Mouse (Mus musculus) frontal cortex, adult 2 months (tissue): ENCODE measurements around the gene Bex1. TPM values are rescaled to one million over a fixed set of nuclear protein-coding genes. Genes with fewer than 3 reads are reported as not detected.

Source experiments
- DNase-seq, 2 experiments: peaks; one replicate each; pipeline ENCODE4 v3.0.0; 2022; ENCODE audit warnings: low spot score in 1 of 2; ENCODE audit errors: extremely low spot score in 1 of 2
- polyA plus RNA-seq: library from polyadenylated mRNA; depleted of rRNA; stranded (reverse); fragments of >200 nt; gene quantifications from 2 replicates; pipeline ENCODE4 v1.2.3, GENCODE M21; 2012; rRNA removed

Gene Bex1
- polyA plus RNA-seq, 1 experiment = 148 TPM

- no peak for DNase-seq
Observed at GRCm38 (mm10) chrX:136172786-136173185, 42.5 kb downstream of the Bex1 start.

- DNase-seq = peak; percentile 66 to 75
Observed at GRCm38 (mm10) chrX:136172118-136172551, 43.2 kb downstream of the Bex1 start, which contains the start of gene Tceal8. TSS of gene Tceal8 (minus strand) at chrX:136172342.

GRCm38 (mm10) chrX:136171189-136172117 is 43.9 kb downstream of the Bex1 start:
- DNase-seq = peak; percentile 22 to 63

GRCm38 (mm10) chrX:136170625-136171024 is 44.7 kb downstream of the Bex1 start:
- DNase-seq = no peak

Other genes with a start within 250 kb of the Bex1 start
- gene Arxes2, start 221.7 kb downstream of the Bex1 start, polyA plus RNA-seq = 84.8 and 88.5 TPM in 2 replicates
- 23.9 and 25.2 TPM in 2 replicates for gene Arxes1, start 182.1 kb downstream of the Bex1 start, polyA plus RNA-seq
- gene Bex2, start 147.3 kb downstream of the Bex1 start, polyA plus RNA-seq = 425 and 460 TPM in 2 replicates
- gene Nxf3, start 130.3 kb downstream of the Bex1 start, polyA plus RNA-seq = 0.04 and 0.10 TPM in 2 replicates
- gene Bex4, start 76.5 kb downstream of the Bex1 start, polyA plus RNA-seq = 32.8 and 37.5 TPM in 2 replicates
- 67.1 and 69.0 TPM in 2 replicates for gene Tceal8, start 43.2 kb downstream of the Bex1 start, polyA plus RNA-seq
- gene Tceal5, start 11.6 kb downstream of the Bex1 start, polyA plus RNA-seq = 197 and 224 TPM in 2 replicates
- gene Tceal7, start 734 bp downstream of the Bex1 start, polyA plus RNA-seq = 1.3 and 1.4 TPM in 2 replicates
- gene Tceal9, start 29.6 kb upstream of the Bex1 start, polyA plus RNA-seq = 140 and 143 TPM in 2 replicates
- 584 and 646 TPM in 2 replicates for gene Bex3, start 54.7 kb upstream of the Bex1 start, polyA plus RNA-seq